Mouse (Mus musculus): ENCODE data around the gene Hmces. TPM values are rescaled to one million over a fixed set of nuclear protein-coding genes. Genes with fewer than 3 reads are reported as not detected.
"Not testable (repeated sequence)": the region's sequence is repeated elsewhere in the genome, so short reads cannot be mapped to it uniquely, and the experiment has no call there.

Gene Hmces
- polyA plus RNA-seq, 1 experiment from 2014 or later: 52.3 TPM

DNA sequence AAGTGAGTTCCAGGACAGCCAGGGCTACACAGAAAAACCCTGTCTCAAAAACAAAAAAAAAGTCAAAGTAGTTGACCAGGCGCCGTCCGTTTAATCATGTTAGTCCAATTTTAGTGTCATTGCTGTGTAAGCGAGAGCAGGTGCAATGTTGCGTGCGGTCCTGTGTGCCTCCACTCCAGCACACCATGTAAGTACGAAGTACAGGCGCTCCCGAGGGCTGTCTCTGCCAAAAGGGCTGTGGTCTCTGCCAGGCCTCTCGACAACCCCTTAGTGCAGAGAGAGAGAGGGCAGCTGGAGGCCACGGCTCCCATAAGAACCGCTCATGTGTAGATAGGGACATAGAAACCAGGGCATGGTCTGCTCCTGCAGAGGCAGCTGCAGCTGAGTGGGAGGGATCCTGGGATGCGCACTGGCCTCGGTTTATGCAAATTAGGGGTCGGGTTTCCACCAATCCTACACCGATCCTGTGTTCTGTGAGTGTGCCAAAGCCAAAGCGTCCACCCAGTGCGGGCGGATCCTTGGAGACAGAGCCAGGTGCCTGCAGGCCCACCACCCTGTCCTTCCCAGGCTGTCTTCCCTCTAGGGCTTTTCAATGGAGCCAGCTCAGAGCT lies 23.5 kb downstream of the Hmces start:
- Histone ChIP-seq H3K4me3 (ENCODE audit: low read depth, low read length) (no peak overlapping the region), H3K36me3 (ENCODE audit: control insufficient read depth, insufficient read depth, low read length) (peaks cover 6% of the 10 kb centered on the region; the same call in 1 of the 2 replicates), H3K27ac (ENCODE audit: low read depth, low read length) (peak overlapping the region; percentile 69), H3K27me3 (ENCODE audit: control insufficient read depth, insufficient read depth, low read length) (no peaks in the 10 kb centered on the region), H3K9ac (ENCODE audit: low read depth, low read length) (no peak overlapping the region), H3K9me3 (ENCODE audit: control insufficient read depth, low read length) (no peaks in the 10 kb centered on the region), H3K4me2 (replicated peaks; ENCODE audit: low read depth, low read length) (no peak overlapping the region; the same call in 1 of the 2 replicates), H3K4me1 (replicated peaks; ENCODE audit: control insufficient read depth, insufficient read depth, low read length) (no peaks in the 10 kb centered on the region)
- ATAC-seq (ENCODE audit: low FRiP score) (peak; percentile 95), DNase-seq (ENCODE audit: low spot score) (peak; percentile 72)
- WGBS: 43% methylated on average over 19 of the region's 19 CpGs

GRCm38 (mm10) chr6:87938941-87939340 lies 25.2 kb downstream of the Hmces start:
- H3K36me3 ChIP-seq (ENCODE audit: control insufficient read depth, insufficient read depth, low read length): peaks cover 6% of the 10 kb centered on the region; the same call in 1 of the 2 replicates
- no peak overlapping the region for H3K4me2 ChIP-seq (replicated peaks; ENCODE audit: low read depth, low read length)
- H3K9ac ChIP-seq (ENCODE audit: low read depth, low read length): no peak overlapping the region
- ATAC-seq (ENCODE audit: low FRiP score): no peak
- H3K4me3 ChIP-seq (ENCODE audit: low read depth, low read length): no peak overlapping the region
- no peaks in the 10 kb centered on the region for H3K27me3 ChIP-seq (ENCODE audit: control insufficient read depth, insufficient read depth, low read length)
- WGBS: 85% methylated on average over 3 of the region's 3 CpGs
- no peaks in the 10 kb centered on the region for H3K9me3 ChIP-seq (ENCODE audit: control insufficient read depth, low read length)
- DNase-seq (ENCODE audit: low spot score): no peak
- H3K4me1 ChIP-seq (replicated peaks; ENCODE audit: control insufficient read depth, insufficient read depth, low read length): no peaks in the 10 kb centered on the region
- no peak overlapping the region for H3K27ac ChIP-seq (ENCODE audit: low read depth, low read length)

GRCm38 (mm10) chr6:87942179-87942578 lies 28.4 kb downstream of the Hmces start:
- Histone ChIP-seq H3K27me3 (ENCODE audit: control insufficient read depth, insufficient read depth, low read length) (no peaks in the 10 kb centered on the region), H3K9ac (ENCODE audit: low read depth, low read length) (no peak overlapping the region), H3K27ac (ENCODE audit: low read depth, low read length) (no peak overlapping the region), H3K4me2 (replicated peaks; ENCODE audit: low read depth, low read length) (no peak overlapping the region), H3K36me3 (ENCODE audit: control insufficient read depth, insufficient read depth, low read length) (no peaks in the 10 kb centered on the region), H3K9me3 (ENCODE audit: control insufficient read depth, low read length) (no peaks in the 10 kb centered on the region), H3K4me3 (ENCODE audit: low read depth, low read length) (no peak overlapping the region), H3K4me1 (replicated peaks; ENCODE audit: control insufficient read depth, insufficient read depth, low read length) (no peaks in the 10 kb centered on the region)
- DNase-seq (ENCODE audit: low spot score) (no peak), ATAC-seq (ENCODE audit: low FRiP score) (no peak)
- WGBS: 88% methylated on average over 7 of the region's 7 CpGs

DNA sequence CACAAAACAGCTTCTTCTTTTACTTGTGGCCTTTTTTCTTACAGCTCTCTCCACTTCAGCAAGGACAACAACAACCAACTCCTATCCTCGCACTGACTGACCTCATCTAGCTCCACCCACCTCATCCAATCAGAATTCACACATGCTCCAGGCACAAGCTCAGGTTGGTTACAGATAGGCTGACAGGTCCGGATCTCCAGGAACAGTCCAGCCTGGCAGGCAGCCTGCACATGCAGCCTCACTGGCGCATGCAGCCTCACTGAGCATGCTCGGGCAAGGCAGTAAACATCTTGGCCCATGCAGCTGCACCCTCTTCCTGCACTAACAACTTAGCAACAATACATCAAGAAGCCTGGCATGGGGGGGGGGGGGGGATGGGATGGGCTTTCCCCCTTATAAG lies 48.7 kb downstream of the Hmces start:
- H3K27me3 ChIP-seq (ENCODE audit: control insufficient read depth, insufficient read depth, low read length); H3K4me1 ChIP-seq (replicated peaks; ENCODE audit: control insufficient read depth, insufficient read depth, low read length); ATAC-seq (ENCODE audit: low FRiP score); H3K27ac ChIP-seq (ENCODE audit: low read depth, low read length); H3K9ac ChIP-seq (ENCODE audit: low read depth, low read length); H3K36me3 ChIP-seq (ENCODE audit: control insufficient read depth, insufficient read depth, low read length); H3K4me3 ChIP-seq (ENCODE audit: low read depth, low read length); H3K4me2 ChIP-seq (replicated peaks; ENCODE audit: low read depth, low read length); DNase-seq (ENCODE audit: low spot score); H3K9me3 ChIP-seq (ENCODE audit: control insufficient read depth, low read length): not testable (repeated sequence)
- 70% methylated on average over 4 of the region's 4 CpGs for WGBS

- no peak overlapping the region for H3K4me3 ChIP-seq (ENCODE audit: low read depth, low read length)
- no peak for DNase-seq (ENCODE audit: low spot score)
- WGBS: 22% methylated on average over 2 of the region's 2 CpGs
- H3K27me3 ChIP-seq (ENCODE audit: control insufficient read depth, insufficient read depth, low read length): no peaks in the 10 kb centered on the region
- H3K4me1 ChIP-seq (replicated peaks; ENCODE audit: control insufficient read depth, insufficient read depth, low read length): no peaks in the 10 kb centered on the region
- no peak overlapping the region for H3K27ac ChIP-seq (ENCODE audit: low read depth, low read length)
- H3K36me3 ChIP-seq (ENCODE audit: control insufficient read depth, insufficient read depth, low read length): no peaks in the 10 kb centered on the region
- ATAC-seq (ENCODE audit: low FRiP score): no peak
- H3K4me2 ChIP-seq (replicated peaks; ENCODE audit: low read depth, low read length): no peak overlapping the region
- no peaks in the 10 kb centered on the region for H3K9me3 ChIP-seq (ENCODE audit: control insufficient read depth, low read length)
- H3K9ac ChIP-seq (ENCODE audit: low read depth, low read length): no peak overlapping the region
These were observed 56.3 kb downstream of the Hmces start for GRCm38 (mm10) chr6:87970041-87970440.

- ATAC-seq (ENCODE audit: low FRiP score) (no peak), DNase-seq (ENCODE audit: low spot score) (peak; percentile 22)
- peak overlapping the region; percentile 84 for H3K4me2 ChIP-seq (replicated peaks; ENCODE audit: low read depth, low read length)
- no peaks in the 10 kb centered on the region for H3K9me3 ChIP-seq (ENCODE audit: control insufficient read depth, low read length)
- H3K4me1 ChIP-seq (replicated peaks; ENCODE audit: control insufficient read depth, insufficient read depth, low read length): peaks cover 10% of the 10 kb centered on the region; the same call in 1 of the 2 replicates
- peak overlapping the region; percentile 97 for H3K4me3 ChIP-seq (ENCODE audit: low read depth, low read length)
- H3K27ac ChIP-seq (ENCODE audit: low read depth, low read length): peak overlapping the region; percentile 89; the same call in 1 of the 2 replicates
- WGBS: 75% methylated on average over 3 of the region's 3 CpGs
- H3K36me3 ChIP-seq (ENCODE audit: control insufficient read depth, insufficient read depth, low read length): no peaks in the 10 kb centered on the region
- no peaks in the 10 kb centered on the region for H3K27me3 ChIP-seq (ENCODE audit: control insufficient read depth, insufficient read depth, low read length)
- H3K9ac ChIP-seq (ENCODE audit: low read depth, low read length): peak overlapping the region; percentile 16; the same call in 1 of the 2 replicates
These were observed 66.0 kb downstream of the Hmces start for GRCm38 (mm10) chr6:87979728-87980127.

- Histone ChIP-seq H3K4me2 (replicated peaks; ENCODE audit: low read depth, low read length) (peak overlapping the region; percentile 84), H3K27ac (ENCODE audit: low read depth, low read length) (peak overlapping the region; percentile 89), H3K36me3 (ENCODE audit: control insufficient read depth, insufficient read depth, low read length) (no peaks in the 10 kb centered on the region), H3K4me1 (replicated peaks; ENCODE audit: control insufficient read depth, insufficient read depth, low read length) (peaks cover 10% of the 10 kb centered on the region; the same call in 1 of the 2 replicates), H3K27me3 (ENCODE audit: control insufficient read depth, insufficient read depth, low read length) (no peaks in the 10 kb centered on the region), H3K9me3 (ENCODE audit: control insufficient read depth, low read length) (no peaks in the 10 kb centered on the region), H3K4me3 (ENCODE audit: low read depth, low read length) (peak overlapping the region; percentile 97), H3K9ac (ENCODE audit: low read depth, low read length) (peak overlapping the region; percentile 99)
- peak; percentile 97 for DNase-seq (ENCODE audit: low spot score)
- ATAC-seq (ENCODE audit: low FRiP score): peak; percentile 86
- under 1% methylated on average over 56 of the region's 66 CpGs for WGBS
These were observed 66.8 kb downstream of the Hmces start for GRCm38 (mm10) chr6:87980374-87981029.

- 0% methylated on average over 38 of the region's 56 CpGs for WGBS
- ATAC-seq (ENCODE audit: low FRiP score): peak; percentile 55
These were observed 67.3 kb downstream of the Hmces start for GRCm38 (mm10) chr6:87981030-87981485.

More at GRCm38 (mm10) chr6:87981030-87981485, 67.3 kb downstream of the Hmces start:
- Histone ChIP-seq H3K27me3 (ENCODE audit: control insufficient read depth, insufficient read depth, low read length) (no peaks in the 10 kb centered on the region), H3K27ac (ENCODE audit: low read depth, low read length) (peak overlapping the region; percentile 89), H3K4me3 (ENCODE audit: low read depth, low read length) (peak overlapping the region; percentile 97), H3K4me1 (replicated peaks; ENCODE audit: control insufficient read depth, insufficient read depth, low read length) (peaks cover 10% of the 10 kb centered on the region; the same call in 1 of the 2 replicates), H3K9me3 (ENCODE audit: control insufficient read depth, low read length) (no peaks in the 10 kb centered on the region), H3K36me3 (ENCODE audit: control insufficient read depth, insufficient read depth, low read length) (no peaks in the 10 kb centered on the region), H3K4me2 (replicated peaks; ENCODE audit: low read depth, low read length) (peak overlapping the region; percentile 84), H3K9ac (ENCODE audit: low read depth, low read length) (peak overlapping the region; percentile 99)
- peak; percentile 69 for DNase-seq (ENCODE audit: low spot score)
